In genomic region chr5:122764032-122764464, GRCm38 (mm10) we compare ENCODE assay signal across 10 mouse cellular contexts. TPM values are rescaled to one million over a fixed set of nuclear protein-coding genes. Genes with fewer than 3 reads are reported as not detected.
DNase-seq lines count a peak whose midpoint lies in the region; ATAC-seq and TF ChIP-seq lines count a peak whose summit lies in the region.
"Had no signal": no experiment of that assay in that cellular context is flagged by ENCODE, and none has a peak within 500 bp of the region (broad histone marks: within the 10 kb centered on the region; RNA-seq: fewer than 3 reads in every experiment).

No protein-coding gene starts in this region.

- H3K4me1 ChIP-seq in midbrain, postnatal 0 days (ENCODE audit: insufficient read depth, low read length): no peaks in the 10 kb centered on the region
- no peaks in the 10 kb centered on the region for H3K4me1 ChIP-seq in midbrain, embryonic 16.5 days (ENCODE audit: control insufficient read depth, insufficient read depth, low read length)
- H3K4me1 ChIP-seq in embryonic fibroblast, embryonic 13.5 days (ENCODE audit: control insufficient read depth, insufficient read depth, low read length): no peaks in the 10 kb centered on the region
- H3K4me1 ChIP-seq in liver, embryonic 14.5 days (replicated peaks; ENCODE audit: control insufficient read depth in 2 of 2, insufficient read depth in 2 of 2, low read length in 1 of 2): peaks cover 14 to 28% of the 10 kb centered on the region in 2 experiments
- H3K4me1 ChIP-seq: embryonic facial prominence, embryonic 15.5 days had no signal

- WGBS in midbrain, postnatal 0 days: 68% methylated on average over 10 of the region's 10 CpGs
- 66% methylated on average over 10 of the region's 10 CpGs for WGBS in midbrain, embryonic 16.5 days
- 64% methylated on average over 10 of the region's 10 CpGs for WGBS in liver, embryonic 14.5 days (ENCODE audit: insufficient replicate concordance)

- TF ChIP-seq POLR2A in embryonic fibroblast, embryonic 13.5 days (IDR thresholded peaks at IDR 0.05; ENCODE audit: low read depth, low read length): no peak

- peaks cover 5% of the 10 kb centered on the region for H3K36me3 ChIP-seq in midbrain, postnatal 0 days (ENCODE audit: insufficient read depth, low read length)
- H3K36me3 ChIP-seq in midbrain, embryonic 16.5 days (ENCODE audit: control insufficient read depth, insufficient read depth, low read length): peaks cover 2% of the 10 kb centered on the region; the same call in 1 of the 2 replicates
- H3K36me3 ChIP-seq in liver, embryonic 14.5 days (replicated peaks; ENCODE audit: control insufficient read depth, insufficient read depth, low read depth): peaks cover under 1% of the 10 kb centered on the region

- no peaks in the 10 kb centered on the region for H3K27me3 ChIP-seq in midbrain, postnatal 0 days (ENCODE audit: insufficient read depth, low read length)
- H3K27me3 ChIP-seq in midbrain, embryonic 16.5 days (ENCODE audit: control insufficient read depth, insufficient read depth, low read depth, low read length): no peaks in the 10 kb centered on the region
- H3K27me3 ChIP-seq in liver, embryonic 14.5 days (ENCODE audit: control insufficient read depth, insufficient read depth, low read length): no peaks in the 10 kb centered on the region
- H3K27me3 ChIP-seq: embryonic facial prominence, embryonic 15.5 days; limb, embryonic 15.5 days had no signal

- no peak overlapping the region for H3K4me2 ChIP-seq in midbrain, postnatal 0 days (ENCODE audit: low read depth, low read length, poor library complexity, severe bottlenecking)
- no peak overlapping the region for H3K4me2 ChIP-seq in midbrain, embryonic 16.5 days (ENCODE audit: low read length)
- H3K4me2 ChIP-seq in liver, embryonic 14.5 days (ENCODE audit: low read depth): no peak overlapping the region
- H3K4me2 ChIP-seq: embryonic facial prominence, embryonic 15.5 days; limb, embryonic 15.5 days had no signal

- DNase-seq in adrenal gland, postnatal 10 days: peak; percentile 51
- DNase-seq in adrenal gland, adult 8-10 months: no peak
- peak; percentile 23 for DNase-seq in midbrain, postnatal 0 days (ENCODE audit: low spot score)
- DNase-seq in liver, embryonic 14.5 days (ENCODE audit: low read depth in 3 of 3, low spot score in 3 of 3): no peak
- no peak for DNase-seq in frontal cortex, postnatal 10 days (ENCODE audit: low spot score in 2 of 2)
- DNase-seq in spleen, postnatal 36 days (ENCODE audit: low spot score in 2 of 2): no peak

- no peak overlapping the region for H3K4me3 ChIP-seq in midbrain, postnatal 0 days (ENCODE audit: low read depth, low read length)
- no peak overlapping the region for H3K4me3 ChIP-seq in midbrain, embryonic 16.5 days (ENCODE audit: low read depth, low read length)
- no peak overlapping the region for H3K4me3 ChIP-seq in embryonic fibroblast, embryonic 13.5 days (ENCODE audit: insufficient read depth, low read length)
- no peak overlapping the region for H3K4me3 ChIP-seq in liver, embryonic 14.5 days (ENCODE audit: insufficient read depth in 1 of 2, low read depth in 2 of 2, low read length in 2 of 2)
- H3K4me3 ChIP-seq: embryonic facial prominence, embryonic 15.5 days; limb, embryonic 15.5 days had no signal

- TF ChIP-seq CTCF in midbrain, postnatal 0 days (IDR thresholded peaks at IDR 0.05): peak; percentile 53
- peak; percentile 27; the same call in 1 of the 2 replicates for TF ChIP-seq CTCF in embryonic fibroblast, embryonic 13.5 days (IDR thresholded peaks at IDR 0.05; ENCODE audit: borderline replicate concordance, insufficient read depth, low read length)
- peak; percentile 65 for TF ChIP-seq CTCF in liver, embryonic 14.5 days (IDR thresholded peaks at IDR 0.05; ENCODE audit: low read depth)

- no peak for ATAC-seq in midbrain, postnatal 0 days (ENCODE audit: low FRiP score)
- ATAC-seq in midbrain, embryonic 16.5 days: no peak
- ATAC-seq in liver, embryonic 14.5 days (ENCODE audit: insufficient read depth): no peak

- TF ChIP-seq EP300 in liver, embryonic 14.5 days (IDR thresholded peaks at IDR 0.05; ENCODE audit: low read depth): no peak

- H3K9me3 ChIP-seq in midbrain, postnatal 0 days (ENCODE audit: low read length): no peaks in the 10 kb centered on the region
- no peaks in the 10 kb centered on the region for H3K9me3 ChIP-seq in midbrain, embryonic 16.5 days (replicated peaks; ENCODE audit: control insufficient read depth, low read length, poor library complexity, severe bottlenecking)
- H3K9me3 ChIP-seq in liver, embryonic 14.5 days (ENCODE audit: control insufficient read depth, low read length): no peaks in the 10 kb centered on the region
- H3K9me3 ChIP-seq: embryonic facial prominence, embryonic 15.5 days; limb, embryonic 15.5 days had no signal

- H3K9ac ChIP-seq in midbrain, postnatal 0 days (replicated peaks; ENCODE audit: low read length, poor library complexity, severe bottlenecking): 0 out of 2 replicates have a peak overlapping the region, but pooled peaks have one; percentile 4
- no peak overlapping the region for H3K9ac ChIP-seq in midbrain, embryonic 16.5 days (ENCODE audit: low read depth, low read length)
- no peak overlapping the region for H3K9ac ChIP-seq in liver, embryonic 14.5 days (replicated peaks)
- H3K9ac ChIP-seq: embryonic facial prominence, embryonic 15.5 days; limb, embryonic 15.5 days had no signal

- no peak overlapping the region for H3K27ac ChIP-seq in midbrain, postnatal 0 days (ENCODE audit: low read depth, low read length)
- H3K27ac ChIP-seq in midbrain, embryonic 16.5 days (ENCODE audit: low read length): no peak overlapping the region
- H3K27ac ChIP-seq in embryonic fibroblast, embryonic 13.5 days (ENCODE audit: insufficient read depth, low read length): no peak overlapping the region
- no peak overlapping the region for H3K27ac ChIP-seq in liver, embryonic 14.5 days
- H3K27ac ChIP-seq: embryonic facial prominence, embryonic 15.5 days; limb, embryonic 15.5 days had no signal

RNA-seq across cellular contexts. Expression of gene Camkk2, which starts 15.2 kb away (rescaled TPM):
- 10 to 100 TPM; 21.2 to 25.7 TPM for total RNA-seq in adrenal gland, postnatal 10 days (2021)
- 10 to 100 TPM; 32.8 to 36.2 (median 34.9) TPM for total RNA-seq in adrenal gland, adult 8-10 months (2022)
- total RNA-seq in midbrain, postnatal 0 days (2014; rRNA removed): 70.5 and 70.9 TPM in 2 replicates
- 66.8 and 67.5 TPM in 2 replicates for polyA plus RNA-seq in midbrain, postnatal 0 days (2015; fragmentation: Nextera tagmentation; extraction: Ambion mirVana)
- 63.4 and 69.5 TPM in 2 replicates for polyA plus RNA-seq in midbrain, embryonic 16.5 days (2015; fragmentation: Nextera tagmentation; extraction: Ambion mirVana)
- polyA plus RNA-seq in embryonic fibroblast, embryonic 13.5 days (2011; ENCODE audit: insufficient read length, low read depth, missing spikeins): 18.8 and 22.7 TPM in 2 replicates
- 5.3 and 5.9 TPM in 2 replicates for polyA plus RNA-seq in liver, embryonic 14.5 days (2012; rRNA removed)
- polyA plus RNA-seq in liver, embryonic 14.5 days (2014; fragmentation: Nextera tagmentation; extraction: Ambion mirVana): 6.3 and 8.3 TPM in 2 replicates

RNA-seq across cellular contexts. Expression of gene P2rx4, which starts 56.7 kb away (rescaled TPM):
- total RNA-seq in adrenal gland, postnatal 10 days (2021): 10 to 100 TPM; 29.5 to 32.4 TPM
- 10 to 100 TPM; 38.2 to 57.9 (median 46.5) TPM for total RNA-seq in adrenal gland, adult 8-10 months (2022)
- total RNA-seq in midbrain, postnatal 0 days (2014; rRNA removed): 15.0 and 19.4 TPM in 2 replicates
- 14.7 and 16.1 TPM in 2 replicates for polyA plus RNA-seq in midbrain, postnatal 0 days (2015; fragmentation: Nextera tagmentation; extraction: Ambion mirVana)
- polyA plus RNA-seq in midbrain, embryonic 16.5 days (2015; fragmentation: Nextera tagmentation; extraction: Ambion mirVana): 14.6 and 15.3 TPM in 2 replicates
- polyA plus RNA-seq in embryonic fibroblast, embryonic 13.5 days (2011; ENCODE audit: insufficient read length, low read depth, missing spikeins): 43.1 and 52.3 TPM in 2 replicates
- polyA plus RNA-seq in liver, embryonic 14.5 days (2012; rRNA removed): 10.3 and 12.2 TPM in 2 replicates
- 19.9 and 20.7 TPM in 2 replicates for polyA plus RNA-seq in liver, embryonic 14.5 days (2014; fragmentation: Nextera tagmentation; extraction: Ambion mirVana)

RNA-seq across cellular contexts. Expression of gene Anapc5, which starts 57.1 kb away (rescaled TPM):
- 100 to 1,000 TPM; 178 to 239 TPM for total RNA-seq in adrenal gland, postnatal 10 days (2021)
- total RNA-seq in adrenal gland, adult 8-10 months (2022): 100 to 1,000 TPM; 157 to 222 (median 203) TPM
- total RNA-seq in midbrain, postnatal 0 days (2014; rRNA removed): 463 and 516 TPM in 2 replicates
- 461 and 464 TPM in 2 replicates for polyA plus RNA-seq in midbrain, postnatal 0 days (2015; fragmentation: Nextera tagmentation; extraction: Ambion mirVana)
- 520 and 546 TPM in 2 replicates for polyA plus RNA-seq in midbrain, embryonic 16.5 days (2015; fragmentation: Nextera tagmentation; extraction: Ambion mirVana)
- 320 and 443 TPM in 2 replicates for polyA plus RNA-seq in embryonic fibroblast, embryonic 13.5 days (2011; ENCODE audit: insufficient read length, low read depth, missing spikeins)
- polyA plus RNA-seq in liver, embryonic 14.5 days (2012; rRNA removed): 135 and 156 TPM in 2 replicates
- polyA plus RNA-seq in liver, embryonic 14.5 days (2014; fragmentation: Nextera tagmentation; extraction: Ambion mirVana): 219 and 229 TPM in 2 replicates

Comparison
In these comparisons a context has a peak if more than half of its experiments do, and no peak if none do; other contexts are left out.
1. DNase-seq: peak in adrenal gland, postnatal 10 days (single experiment) and midbrain, postnatal 0 days (single experiment); none in adrenal gland, adult 8-10 months (single experiment), liver, embryonic 14.5 days (0 of 3), frontal cortex, postnatal 10 days (0 of 2) and spleen, postnatal 36 days (0 of 2).
2. Peak in every context shown above with its lines, with median percentiles within 50 percentile points of each other: CTCF ChIP-seq.